Mouse (Mus musculus) cerebellum, adult 2 months (tissue): ENCODE results near the gene Gm20521. TPM values are rescaled to one million over a fixed set of nuclear protein-coding genes. Genes with fewer than 3 reads are reported as not detected.

ENCODE experiments used
- DNase-seq, 2 experiments: peaks; one replicate each; pipeline ENCODE4 v3.0.0; 2021
- H3K27ac ChIP-seq: fragments of 200-500 bp; 2 replicates; pipeline ENCODE4 v1.5.1; 2012; ENCODE audit warnings: low read length, control low read depth, inconsistent platforms; ENCODE audit not compliant: insufficient read depth
- H3K27me3 ChIP-seq: fragments of 200-500 bp; 2 replicates; pipeline ENCODE4 v1.6.1; 2012; ENCODE audit warnings: inconsistent platforms, mild to moderate bottlenecking, low read length, moderate library complexity; ENCODE audit not compliant: control insufficient read depth, insufficient read depth
- H3K4me1 ChIP-seq: fragments of 200-500 bp; 2 replicates; pipeline ENCODE4 v1.6.1; 2011; ENCODE audit warnings: low read length; ENCODE audit not compliant: control insufficient read depth, insufficient read depth
- H3K4me3 ChIP-seq: fragments of 200-500 bp; replicated peaks from 2 replicates; pipeline ENCODE3; 2011; ENCODE audit warnings: mild to moderate bottlenecking, low read depth, low read length, control low read depth; ENCODE audit not compliant: insufficient read depth
- CTCF ChIP-seq: fragments of 200-500 bp; IDR thresholded peaks from 2 replicates; pipeline ENCODE4 v1.5.1; 2011; ENCODE audit warnings: low read depth, mild to moderate bottlenecking, control low read depth, low read length, moderate library complexity, borderline replicate concordance; ENCODE audit not compliant: insufficient read depth
- POLR2A ChIP-seq: fragments of 200-500 bp; IDR thresholded peaks from 2 replicates; pipeline ENCODE4 v1.6.1; 2011; ENCODE audit warnings: low read length, control low read depth, borderline replicate concordance; ENCODE audit not compliant: insufficient read depth
- WGBS: fragments of 180-500 bp; shearing (Covaris S2); methylation state at CpG from one replicate; pipeline ENCODE4 v1.1.7; 2018; 5-methylcytosine and 5-hydroxymethylcytosine counted together
- polyA plus RNA-seq: library from polyadenylated mRNA; depleted of rRNA; stranded (reverse); fragments of >200 nt; gene quantifications from 2 replicates; pipeline ENCODE4 v1.2.3, GENCODE M21; 2012; rRNA removed

Gene Gm20521
- polyA plus RNA-seq = 0.34 TPM in 1 of 2 replicates, not detected in the other

GRCm38 (mm10) chr14:54883154-54884021 is at the start of gene Gm20521, which contains the start of gene Bcl2l2:
Gene Gm20521 (plus strand): TSS chr14:54883441.
Gene Bcl2l2 (plus strand): TSS chr14:54883377.
- no peak for TF ChIP-seq CTCF
- TF ChIP-seq POLR2A = peak; percentile 77; the same call in 1 of the 2 replicates
- DNase-seq = peak; percentile 83 to 87
- WGBS = under 1% methylated on average over 26 of the region's 27 CpGs
- Histone ChIP-seq H3K4me1 (peaks cover 7% of the 10 kb centered on the region; the same call in 1 of the 2 replicates), H3K27ac (peak within 1 kb of the TSS; percentile 86), H3K27me3 (no peaks in the 10 kb centered on the region), H3K4me3 (peak within 1 kb of the TSS; percentile 89)

- TF ChIP-seq CTCF = peak; percentile 49; the same call in 1 of the 2 replicates
- TF ChIP-seq POLR2A = no peak
- WGBS = 5% methylated on average over 4 of the region's 4 CpGs
- H3K27ac ChIP-seq = no peak overlapping the region
- peak; percentile 34 to 60 for DNase-seq
- no peak overlapping the region for H3K4me3 ChIP-seq
- peaks cover 2% of the 10 kb centered on the region; the same call in 1 of the 2 replicates for H3K4me1 ChIP-seq
- no peaks in the 10 kb centered on the region for H3K27me3 ChIP-seq
Observed at GRCm38 (mm10) chr14:54843461-54843860, 39.8 kb upstream of the Gm20521 start.

- no peaks in the 10 kb centered on the region for H3K27me3 ChIP-seq
- WGBS = 97% methylated on average over 3 of the region's 3 CpGs
- no peak for DNase-seq
- TF ChIP-seq CTCF = no peak
- TF ChIP-seq POLR2A = no peak
- no peak overlapping the region for H3K27ac ChIP-seq
- H3K4me3 ChIP-seq = no peak overlapping the region
- peaks cover 10% of the 10 kb centered on the region; the same call in 1 of the 2 replicates for H3K4me1 ChIP-seq
Observed at GRCm38 (mm10) chr14:54855726-54856125, 27.5 kb upstream of the Gm20521 start.

GRCm38 (mm10) chr14:54856703-54857102 is 26.5 kb upstream of the Gm20521 start:
- no peak for DNase-seq

GRCm38 (mm10) chr14:54857891-54858290 is 25.4 kb upstream of the Gm20521 start:
- peak; percentile 71 to 81 for DNase-seq

More at GRCm38 (mm10) chr14:54856703-54857102, 26.5 kb upstream of the Gm20521 start:
- Histone ChIP-seq H3K4me3 (no peak overlapping the region), H3K27ac (no peak overlapping the region), H3K27me3 (no peaks in the 10 kb centered on the region), H3K4me1 (peaks cover 10% of the 10 kb centered on the region; the same call in 1 of the 2 replicates)
- WGBS = 84% methylated on average over 7 of the region's 7 CpGs
- TF ChIP-seq CTCF = no peak
- no peak for TF ChIP-seq POLR2A

GRCm38 (mm10) chr14:54860511-54860910 is 22.7 kb upstream of the Gm20521 start:
- 28% methylated on average over 2 of the region's 2 CpGs for WGBS

More at GRCm38 (mm10) chr14:54857891-54858290, 25.4 kb upstream of the Gm20521 start:
- no peak for TF ChIP-seq CTCF
- no peak for TF ChIP-seq POLR2A
- Histone ChIP-seq H3K27me3 (no peaks in the 10 kb centered on the region), H3K27ac (peak overlapping the region; percentile 77), H3K4me3 (no peak overlapping the region), H3K4me1 (peaks cover 10% of the 10 kb centered on the region; the same call in 1 of the 2 replicates)
- WGBS = 13% methylated on average over 9 of the region's 9 CpGs

GRCm38 (mm10) chr14:54863501-54864312 is 19.5 kb upstream of the Gm20521 start:
- TF ChIP-seq CTCF = no peak
- TF ChIP-seq POLR2A = peak; percentile 81
- no peaks in the 10 kb centered on the region for H3K4me1 ChIP-seq
- DNase-seq = peak; percentile 94 to 95
- peak overlapping the region; percentile 60; the same call in 1 of the 2 replicates for H3K27ac ChIP-seq
- peak overlapping the region; percentile 86 for H3K4me3 ChIP-seq
- no peaks in the 10 kb centered on the region for H3K27me3 ChIP-seq
- under 1% methylated on average over 55 of the region's 56 CpGs for WGBS

More at GRCm38 (mm10) chr14:54860511-54860910, 22.7 kb upstream of the Gm20521 start:
- peaks cover 10% of the 10 kb centered on the region; the same call in 1 of the 2 replicates for H3K4me1 ChIP-seq
- no peaks in the 10 kb centered on the region for H3K27me3 ChIP-seq
- TF ChIP-seq POLR2A (no peak), CTCF (peak; percentile 85)
- H3K27ac ChIP-seq = no peak overlapping the region
- no peak overlapping the region for H3K4me3 ChIP-seq
- peak; percentile 73 to 77 for DNase-seq
